Mouse (Mus musculus) gonadal fat pad, adult 2 months (tissue): ENCODE data around the gene Bscl2. TPM values are rescaled to one million over a fixed set of nuclear protein-coding genes. Genes with fewer than 3 reads are reported as not detected.
"Not testable (repeated sequence)": the region's sequence is repeated elsewhere in the genome, so short reads cannot be mapped to it uniquely, and the experiment has no call there.

Experiments used
- DNase-seq: peaks from one replicate; pipeline ENCODE4 v3.0.0-alpha.2; 2012; ENCODE audit warnings: low read depth
- polyA plus RNA-seq: library from polyadenylated mRNA; depleted of rRNA; stranded (reverse); fragments of >200 nt; gene quantifications from 2 replicates; pipeline ENCODE4 v1.2.3, GENCODE M21; 2012

Gene Bscl2
- polyA plus RNA-seq, 1 experiment: 363 TPM

- no peak for DNase-seq
These were observed 6.6 kb upstream of the Bscl2 start for GRCm38 (mm10) chr19:8830664-8831063.

GRCm38 (mm10) chr19:8831262-8831661, 6.0 kb upstream of the Bscl2 start:
- no peak for DNase-seq

- DNase-seq: no peak
These were observed 4.3 kb upstream of the Bscl2 start for GRCm38 (mm10) chr19:8832971-8833370.

- not testable (repeated sequence) for DNase-seq
These were observed 940 bp upstream of the Bscl2 start for GRCm38 (mm10) chr19:8836327-8836726.

- no peak for DNase-seq
These were observed 919 bp downstream of the Bscl2 start for GRCm38 (mm10) chr19:8838041-8838730.

GRCm38 (mm10) chr19:8839103-8839907, 2.0 kb downstream of the Bscl2 start, which contains the start of gene Gng3:
TSS of gene Gng3 (minus strand) at chr19:8839194.
- no peak for DNase-seq

- DNase-seq: no peak
These were observed 2.9 kb downstream of the Bscl2 start for GRCm38 (mm10) chr19:8839908-8840791.

- DNase-seq: no peak
These were observed 3.7 kb downstream of the Bscl2 start for GRCm38 (mm10) chr19:8841012-8841411.

- no peak for DNase-seq
These were observed 5.7 kb downstream of the Bscl2 start for GRCm38 (mm10) chr19:8842961-8843360.

- peak; percentile 95 for DNase-seq
These were observed 7.3 kb downstream of the Bscl2 start for GRCm38 (mm10) chr19:8844371-8845129.

- no peak for DNase-seq
These were observed 11.1 kb downstream of the Bscl2 start for GRCm38 (mm10) chr19:8848356-8848755.

- DNase-seq: no peak
These were observed 13.2 kb downstream of the Bscl2 start, which contains the start of gene Lrrn4cl for GRCm38 (mm10) chr19:8850402-8850901. TSS of gene Lrrn4cl (plus strand) at chr19:8850768.

GRCm38 (mm10) chr19:8851639-8852038, 14.4 kb downstream of the Bscl2 start:
- DNase-seq: no peak

GRCm38 (mm10) chr19:8852236-8852928, 15.1 kb downstream of the Bscl2 start:
- no peak for DNase-seq

- DNase-seq: no peak
These were observed 15.8 kb downstream of the Bscl2 start for GRCm38 (mm10) chr19:8853117-8853516.

- no peak for DNase-seq
These were observed 20.4 kb downstream of the Bscl2 start for GRCm38 (mm10) chr19:8857689-8858088.

- no peak for DNase-seq
These were observed 21.8 kb downstream of the Bscl2 start for GRCm38 (mm10) chr19:8859018-8859417.

GRCm38 (mm10) chr19:8864265-8864664, 27.0 kb downstream of the Bscl2 start:
- no peak for DNase-seq

- not testable (repeated sequence) for DNase-seq
These were observed 33.1 kb downstream of the Bscl2 start for GRCm38 (mm10) chr19:8870381-8870780.

GRCm38 (mm10) chr19:8870838-8871237, 33.6 kb downstream of the Bscl2 start:
- DNase-seq: no peak
